Mouse (Mus musculus) heart, adult 11 months (tissue): ENCODE measurements around the gene Tpx2.
A peak's percentile ranks its signal among the peaks of the same experiment; 100 is the strongest.

Experiments
- DNase-seq: peaks from one replicate; pipeline ENCODE4 v3.0.0; 2022

Tpx2 gene

DNA sequence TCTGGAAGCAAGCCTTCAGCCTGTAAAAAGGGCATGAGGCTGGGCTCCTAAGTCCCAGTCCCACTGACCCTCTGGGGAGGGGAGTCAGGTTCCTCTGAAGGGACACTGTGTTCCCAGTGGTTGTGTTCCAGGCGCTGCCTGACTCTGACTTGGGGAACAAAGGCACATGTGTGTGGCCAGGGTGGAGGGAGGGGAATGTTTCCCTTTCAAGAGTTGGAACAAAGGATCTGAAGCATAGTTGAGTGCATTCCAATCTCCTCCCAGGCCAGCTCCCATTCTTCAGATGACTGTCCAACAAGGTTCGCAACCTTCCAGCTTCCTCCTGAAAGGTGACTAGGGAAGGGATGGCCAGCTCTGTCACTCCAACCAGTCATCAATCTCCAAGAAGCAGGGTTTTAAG, 27.4 kb upstream of the Tpx2 start:
- peak; percentile 100 for DNase-seq

GRCm38 (mm10) chr2:152821023-152821422, 26.7 kb upstream of the Tpx2 start:
- DNase-seq, result peak; percentile 99

DNA sequence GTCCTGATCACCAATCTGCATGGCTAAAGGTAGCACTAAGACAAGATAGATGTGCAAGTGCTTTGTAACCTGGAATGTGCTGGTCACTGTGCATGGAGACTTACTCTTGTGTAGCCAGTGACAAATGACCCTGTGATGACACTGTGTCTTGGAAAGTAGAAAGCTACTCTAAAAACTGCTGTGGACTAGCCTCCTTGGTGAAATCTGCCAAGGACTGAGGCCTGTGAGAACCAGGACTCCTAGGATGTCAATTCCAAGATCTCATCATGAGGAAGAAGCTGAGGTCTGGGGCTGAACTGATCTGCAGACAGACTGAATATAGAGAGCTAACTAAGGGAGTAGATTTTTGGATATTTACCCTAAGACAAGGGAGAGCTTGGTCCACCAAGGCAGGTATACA, 26.2 kb upstream of the Tpx2 start:
- DNase-seq, result peak; percentile 91

DNA sequence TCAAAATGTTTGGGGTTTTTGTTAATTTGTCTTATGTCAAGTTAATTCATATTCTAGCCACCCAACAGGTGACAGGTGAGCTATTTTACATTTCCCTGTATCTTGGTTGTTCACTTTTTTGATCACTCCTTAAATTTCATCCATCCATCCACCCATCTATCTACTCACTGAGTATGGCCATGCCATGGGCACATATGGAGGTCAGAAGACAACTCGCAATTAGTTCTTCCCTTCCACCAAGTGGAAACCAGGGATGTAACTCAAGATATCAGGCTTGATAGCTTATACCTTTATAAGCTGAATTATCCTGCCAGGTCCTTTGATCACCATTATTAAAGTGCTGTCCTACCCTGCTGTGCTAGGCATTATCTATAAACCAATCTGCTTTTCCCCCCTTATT, 24.0 kb upstream of the Tpx2 start:
- DNase-seq, result peak; percentile 68

- no peak for DNase-seq
Measured at GRCm38 (mm10) chr2:152824438-152825167, 23.2 kb upstream of the Tpx2 start.

GRCm38 (mm10) chr2:152825168-152825697, 22.5 kb upstream of the Tpx2 start:
- DNase-seq, result peak; percentile 85

- peak; percentile 91 for DNase-seq
Measured at GRCm38 (mm10) chr2:152825713-152826112, 22.1 kb upstream of the Tpx2 start.

DNA sequence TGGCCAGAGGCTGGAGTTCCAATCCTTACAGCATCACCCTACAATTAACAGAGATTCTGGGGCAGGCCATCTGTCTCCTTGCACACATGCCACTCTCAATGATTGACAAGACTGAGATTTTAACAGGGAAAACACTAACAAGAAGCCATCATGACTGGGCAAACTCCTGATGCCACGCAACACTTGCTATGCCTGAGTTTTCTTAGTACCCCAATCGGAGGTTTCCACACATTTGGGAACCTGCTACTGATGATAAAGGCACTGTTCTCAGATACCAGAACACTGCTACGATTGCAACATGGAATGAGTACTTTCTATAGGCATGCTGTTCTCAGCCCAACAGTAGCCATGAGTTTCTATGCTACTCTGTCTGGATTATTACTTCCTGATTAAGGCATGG, 21.3 kb upstream of the Tpx2 start:
- no peak for DNase-seq

- peak; percentile 91 for DNase-seq
Measured at GRCm38 (mm10) chr2:152827321-152828010, 20.3 kb upstream of the Tpx2 start.

DNA sequence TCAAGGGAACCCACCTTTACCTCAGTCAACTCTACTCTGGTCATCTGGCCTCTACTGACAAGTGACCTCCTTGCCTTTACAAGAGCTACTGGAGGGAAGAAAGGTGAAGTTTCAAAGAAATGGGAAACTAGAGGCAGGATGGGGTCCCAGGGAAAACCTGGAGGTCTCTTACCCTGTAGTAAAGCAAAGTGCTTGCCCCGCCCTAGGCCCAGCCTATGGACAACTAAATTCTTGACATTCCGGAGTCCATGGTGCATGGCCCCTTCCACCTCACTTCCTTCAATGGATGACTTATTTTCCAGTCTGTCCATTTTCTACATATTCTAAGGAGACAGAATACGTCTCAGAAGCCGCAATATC, 19.8 kb upstream of the Tpx2 start:
- peak; percentile 93 for DNase-seq

- peak; percentile 96 for DNase-seq
Measured at GRCm38 (mm10) chr2:152828532-152828931, 19.2 kb upstream of the Tpx2 start.

DNA sequence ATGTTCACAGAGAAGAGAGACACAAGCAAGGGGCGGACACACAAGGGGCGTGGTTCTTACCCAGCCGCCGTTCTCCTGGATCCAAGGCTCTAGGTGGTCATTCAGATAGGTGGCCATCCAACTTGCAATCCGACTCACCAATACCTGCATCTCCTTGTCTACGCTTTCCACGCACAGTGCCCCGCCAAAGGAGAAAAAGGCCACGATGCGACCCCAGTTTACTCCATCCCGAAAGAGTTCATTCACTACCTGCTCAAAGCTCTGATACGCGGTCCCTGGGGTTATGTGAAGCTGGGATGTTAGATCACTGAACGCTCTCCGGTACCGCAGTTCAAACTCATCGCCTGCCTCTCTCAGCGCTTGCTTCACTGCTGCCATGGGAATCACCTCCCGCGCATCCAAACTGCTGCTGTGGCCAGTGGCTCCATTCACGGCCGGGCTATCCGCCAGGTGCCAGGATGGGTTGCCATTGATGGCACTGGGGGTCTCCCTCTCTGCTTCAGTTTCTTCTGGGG, 18.3 kb upstream of the Tpx2 start:
- peak; percentile 97 for DNase-seq

- DNase-seq, result peak; percentile 100
Measured at GRCm38 (mm10) chr2:152830021-152830921, 17.5 kb upstream of the Tpx2 start.

DNA sequence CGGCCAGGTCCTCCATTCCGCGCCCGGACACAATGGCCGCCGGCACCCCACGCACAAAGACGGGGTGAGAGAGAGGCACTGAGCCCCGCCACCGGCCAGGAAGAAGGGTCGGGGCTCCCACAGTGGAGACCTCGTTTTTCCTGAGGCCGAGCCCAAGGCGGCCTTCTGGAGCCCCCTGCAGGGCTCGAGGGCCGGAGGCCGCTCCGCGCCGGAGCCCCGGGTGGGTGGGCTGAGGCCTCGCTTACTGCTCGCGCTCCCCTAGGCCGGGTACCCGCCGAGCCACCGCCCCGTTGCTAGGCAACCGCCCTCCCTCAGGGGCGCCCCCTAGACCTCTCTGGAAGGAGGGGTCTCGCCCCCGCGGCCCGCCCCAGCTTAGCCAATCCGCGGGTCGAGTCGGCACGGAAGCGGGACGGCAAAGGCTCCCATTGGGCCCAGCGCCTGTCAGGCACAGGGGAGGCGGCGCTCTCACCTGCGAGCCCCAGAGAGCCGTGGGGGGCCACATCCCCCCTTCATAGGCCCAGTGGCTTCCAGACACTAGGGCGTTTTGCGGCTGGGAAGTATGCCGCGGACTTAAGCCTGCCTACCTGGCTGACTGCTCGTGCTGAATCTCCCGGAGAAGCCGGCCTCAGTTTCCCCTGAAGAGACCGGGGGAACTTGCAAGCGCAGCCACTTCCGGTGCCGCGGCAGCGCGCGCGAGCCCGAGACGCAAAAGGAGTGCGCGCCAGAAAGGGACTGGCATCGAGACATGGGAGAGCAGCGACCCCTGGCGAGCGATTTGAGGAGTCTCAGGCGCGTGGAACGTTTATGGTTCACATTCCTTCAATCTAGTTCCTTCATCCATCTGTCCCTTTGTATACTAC, 16.5 kb upstream of the Tpx2 start, which contains the start of gene Bcl2l1:
TSS of gene Bcl2l1 (minus strand) at position 710 of the 860 bp plus-strand sequence.
- DNase-seq, result peak; percentile 100

DNA sequence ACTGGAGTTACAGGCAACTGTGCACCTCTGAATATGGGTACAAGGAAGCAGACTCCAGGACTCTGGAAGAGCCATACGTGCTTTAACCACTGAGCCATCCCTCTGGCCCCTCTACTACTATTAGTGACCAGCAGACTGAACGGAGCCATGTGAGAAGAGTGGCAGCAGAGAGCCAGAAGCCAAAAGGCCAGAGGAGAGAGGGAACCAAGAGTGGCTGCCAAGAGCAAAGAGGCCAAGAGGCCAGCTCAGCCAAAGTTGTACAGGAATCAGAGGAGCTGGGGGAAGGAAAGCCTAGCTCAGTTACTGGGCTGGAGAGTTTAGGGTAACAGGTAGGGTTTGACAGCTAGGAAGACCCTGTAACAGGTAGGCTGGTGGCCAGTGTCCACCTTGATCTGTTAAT, 8.5 kb upstream of the Tpx2 start:
- no peak for DNase-seq

DNA sequence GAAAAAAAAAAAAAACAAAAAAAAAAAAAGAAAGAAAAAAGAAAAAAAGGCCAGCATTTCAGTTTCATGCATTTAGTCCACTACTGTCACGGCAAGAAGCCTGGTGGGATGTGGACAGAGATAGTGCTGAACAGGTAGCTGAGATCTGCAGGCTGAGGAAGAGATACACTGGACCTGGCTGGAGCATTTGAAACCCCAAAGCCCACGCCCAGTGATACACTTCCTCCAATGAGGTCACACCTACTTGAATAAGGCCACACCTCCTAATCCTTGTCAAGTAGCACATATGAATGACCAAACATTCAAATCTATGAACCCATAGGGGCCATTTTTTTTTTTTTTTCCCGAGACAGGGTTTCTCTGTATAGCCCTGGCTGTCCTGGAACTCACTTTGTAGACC, 5.0 kb upstream of the Tpx2 start:
- no peak for DNase-seq

GRCm38 (mm10) chr2:152847057-152847814, 528 bp upstream of the Tpx2 start:
- DNase-seq, result no peak

DNA sequence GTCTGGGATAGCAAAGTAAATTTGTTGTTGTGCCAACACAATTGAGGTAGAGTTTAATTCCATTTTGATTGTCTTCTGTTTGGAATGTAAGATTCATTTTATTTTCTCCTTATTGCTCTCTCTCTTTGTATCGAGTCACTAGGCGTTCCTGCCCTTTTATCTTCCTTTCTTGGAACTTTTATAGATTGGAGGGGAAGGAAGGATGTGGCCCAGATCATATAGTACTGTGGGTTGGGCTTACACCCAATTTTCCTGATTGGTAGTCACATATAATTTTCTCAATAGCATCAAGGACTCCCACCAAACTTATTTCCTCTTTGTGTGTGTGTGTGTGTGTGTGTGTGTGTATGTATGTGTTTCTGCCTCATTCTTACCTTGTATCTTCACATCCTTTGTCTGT, 702 bp downstream of the Tpx2 start:
- DNase-seq, result no peak

- DNase-seq, result no peak
Measured at GRCm38 (mm10) chr2:152859501-152859900, 11.7 kb downstream of the Tpx2 start.

- DNase-seq, result peak; percentile 88
Measured at GRCm38 (mm10) chr2:152861891-152862290, 14.1 kb downstream of the Tpx2 start.

DNA sequence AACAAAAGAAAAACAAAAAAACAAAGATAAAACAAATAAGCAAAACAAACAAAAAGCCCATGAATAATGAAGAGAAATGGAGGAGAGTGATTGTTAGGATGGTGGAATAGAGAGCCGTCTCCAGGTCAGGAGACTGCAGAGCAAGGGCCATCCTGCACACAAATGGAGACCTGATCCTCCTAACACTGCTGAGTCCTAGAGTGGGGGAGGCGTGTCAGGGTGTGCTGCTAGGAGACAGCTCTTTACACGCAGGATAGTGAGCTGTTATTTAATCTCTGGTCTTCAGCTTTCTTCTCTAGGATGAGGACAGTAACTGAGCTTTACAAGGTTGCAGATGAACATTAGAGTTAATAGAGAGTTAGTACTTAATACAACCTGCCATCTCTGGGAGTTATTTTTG, 14.9 kb downstream of the Tpx2 start:
- peak; percentile 46 for DNase-seq
